Mouse (Mus musculus): ENCODE data around the gene Ppm1b. TPM values are rescaled to one million over a fixed set of nuclear protein-coding genes. Genes with fewer than 3 reads are reported as not detected.

The Ppm1b gene
- polyA plus RNA-seq, 1 experiment, result 93.8 TPM

DNA sequence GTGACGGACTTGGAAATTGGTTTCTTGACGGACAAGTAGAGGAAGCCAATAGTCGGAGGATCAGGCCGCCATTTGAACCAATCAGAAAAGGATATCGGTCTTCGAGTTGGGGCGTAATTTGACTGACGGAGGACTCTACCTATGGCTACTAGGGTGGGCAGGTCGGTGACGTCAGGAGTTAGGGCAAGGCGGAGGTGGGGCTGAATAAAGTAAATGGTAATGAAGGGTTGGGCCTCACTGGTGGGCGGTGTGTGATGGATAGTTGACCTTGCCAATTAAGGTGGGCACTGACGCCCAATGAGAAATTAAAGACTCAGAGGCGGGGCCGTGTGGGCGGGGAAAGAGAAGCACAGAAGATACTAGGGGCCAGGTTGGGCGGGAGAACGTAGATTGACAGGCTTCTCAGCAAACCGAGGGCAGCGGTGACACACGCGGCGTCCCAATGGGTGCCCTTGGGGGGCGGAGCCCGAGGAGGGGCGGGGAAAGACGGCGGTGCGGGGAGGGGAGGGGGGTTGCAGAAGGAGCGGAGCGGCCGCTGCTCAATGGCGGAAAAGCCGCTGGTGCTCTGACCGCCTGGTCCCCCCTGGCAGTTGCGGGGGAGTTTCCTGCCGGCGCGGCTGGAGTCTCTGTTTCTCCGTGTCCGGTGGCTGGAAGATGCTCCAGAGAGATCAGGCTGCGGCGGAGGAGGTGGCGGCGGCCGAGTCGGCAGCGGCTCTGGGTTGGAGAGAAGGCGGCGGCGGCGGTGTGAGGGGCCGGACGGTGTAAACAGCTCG lies 1.1 kb downstream of the Ppm1b start:
- DNase-seq (ENCODE audit: extremely low spot score in 1 of 2, low spot score in 1 of 2), result peak; percentile 100

DNA sequence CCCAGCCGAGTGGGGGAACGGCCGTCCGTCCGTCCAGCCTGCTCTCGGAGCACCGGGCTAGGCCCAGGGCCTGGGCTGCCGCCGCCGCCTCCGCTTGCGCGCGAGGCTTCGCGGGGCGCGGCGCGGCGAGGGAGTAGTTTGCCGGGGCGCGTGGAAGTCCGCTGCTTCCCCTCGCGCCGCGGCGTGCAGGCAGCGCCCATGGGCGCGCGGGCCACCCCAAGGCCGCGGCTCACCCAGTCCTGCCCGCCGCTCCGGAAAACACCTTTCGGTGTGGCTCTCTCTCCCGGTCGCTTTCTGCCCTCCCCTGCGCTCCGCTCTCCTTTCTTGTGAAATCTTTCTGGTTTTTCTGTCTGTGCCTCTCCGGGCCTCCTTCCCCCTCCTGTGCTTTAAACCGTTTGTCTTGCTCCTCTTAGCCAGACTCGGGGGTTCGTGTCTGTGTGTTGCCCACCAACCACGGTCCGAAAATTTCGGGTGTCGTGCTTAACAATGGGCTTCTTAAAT lies 1.9 kb downstream of the Ppm1b start:
- DNase-seq (ENCODE audit: extremely low spot score in 1 of 2, low spot score in 1 of 2), result no peak

DNA sequence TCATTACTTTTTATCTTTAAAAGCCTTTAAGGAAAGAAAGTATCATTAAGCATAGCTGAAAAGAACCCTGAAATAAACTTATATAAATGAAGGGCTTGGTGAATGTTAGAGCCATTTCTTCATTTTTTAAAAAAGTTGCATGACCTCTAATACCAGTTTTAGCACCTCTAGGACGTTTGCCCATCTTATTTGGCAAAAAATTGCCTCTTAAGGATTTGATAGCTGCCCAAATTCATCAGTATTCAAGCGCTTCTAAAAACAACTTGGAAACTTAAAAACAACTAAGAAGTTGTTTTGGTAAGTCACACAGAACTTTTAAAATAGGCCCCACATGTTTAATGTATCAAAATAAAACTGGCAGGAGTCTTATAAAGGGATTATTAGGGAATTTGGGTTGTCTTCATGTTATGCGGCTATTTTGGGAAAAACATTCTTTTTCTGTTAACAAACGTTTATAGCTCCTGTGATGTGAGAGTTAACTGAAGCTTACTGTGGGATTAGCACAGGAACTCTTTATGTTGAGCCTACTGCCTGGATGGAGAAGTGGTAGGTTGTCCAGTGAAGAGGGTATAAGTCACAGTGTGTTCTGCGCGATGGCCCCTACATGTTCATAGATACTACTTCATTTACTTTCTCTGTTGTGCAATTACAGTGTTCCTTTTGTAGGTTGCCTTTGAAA lies 2.6 kb downstream of the Ppm1b start:
- DNase-seq (ENCODE audit: extremely low spot score in 1 of 2, low spot score in 1 of 2), result no peak

DNA sequence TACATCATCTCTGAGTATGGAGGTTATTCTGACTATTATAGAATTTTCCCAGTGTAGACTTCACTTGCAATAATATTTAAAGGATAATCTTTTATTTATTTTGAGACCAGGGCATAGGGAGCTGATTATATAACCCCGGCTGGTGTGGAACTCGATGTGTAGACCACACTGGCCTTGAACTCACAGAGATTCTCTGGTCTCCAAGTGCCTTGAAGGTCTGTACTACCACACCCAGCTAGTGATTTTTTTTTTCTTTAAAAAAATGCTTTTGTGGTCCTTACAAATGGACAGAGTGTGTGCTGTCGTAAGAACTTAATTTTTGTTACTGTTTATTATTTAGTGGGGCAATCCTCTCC lies 3.1 kb downstream of the Ppm1b start:
- DNase-seq (ENCODE audit: extremely low spot score in 1 of 2, low spot score in 1 of 2), result no peak

DNA sequence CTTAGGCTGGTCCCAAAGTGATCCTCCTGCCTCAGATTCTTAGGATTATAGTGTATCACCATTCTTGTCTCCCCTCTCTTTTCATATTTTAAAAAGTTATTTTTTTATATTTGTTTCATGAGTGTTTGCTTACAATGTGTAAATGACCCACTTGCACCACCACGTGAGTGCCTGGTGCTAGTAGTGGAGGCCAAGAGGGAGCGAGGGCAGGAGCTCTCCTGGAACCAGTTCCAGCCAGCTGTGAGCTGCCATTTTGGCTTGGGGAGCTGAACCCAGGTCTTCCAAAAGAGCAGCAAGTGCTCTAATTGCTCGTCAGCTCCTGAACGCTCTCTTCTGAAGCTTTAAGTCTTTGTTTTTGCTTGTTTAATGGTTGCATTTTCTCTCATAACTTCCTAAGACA lies 3.6 kb downstream of the Ppm1b start:
- DNase-seq (ENCODE audit: extremely low spot score in 1 of 2, low spot score in 1 of 2), result no peak

DNA sequence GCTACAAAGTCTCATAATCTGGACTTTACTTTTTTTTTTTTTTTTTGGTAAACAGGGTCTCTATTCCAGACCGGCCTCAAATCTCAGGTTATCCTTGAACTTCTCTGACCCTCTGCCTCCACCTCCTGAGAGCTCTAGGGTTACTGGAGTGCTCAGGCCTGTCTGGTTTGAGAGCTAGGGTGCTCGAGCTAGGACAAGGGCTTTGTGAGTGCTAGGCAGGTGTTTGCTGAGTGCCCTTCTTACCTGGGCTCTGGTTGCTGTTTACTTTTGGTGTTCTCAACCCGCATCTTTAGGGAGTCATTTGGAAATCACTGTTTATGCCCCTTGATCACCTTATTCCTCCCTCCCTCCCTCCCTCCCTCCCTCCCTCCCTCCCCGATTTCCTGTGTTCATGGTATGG lies 5.5 kb downstream of the Ppm1b start:
- DNase-seq (ENCODE audit: extremely low spot score in 1 of 2, low spot score in 1 of 2), result no peak

DNA sequence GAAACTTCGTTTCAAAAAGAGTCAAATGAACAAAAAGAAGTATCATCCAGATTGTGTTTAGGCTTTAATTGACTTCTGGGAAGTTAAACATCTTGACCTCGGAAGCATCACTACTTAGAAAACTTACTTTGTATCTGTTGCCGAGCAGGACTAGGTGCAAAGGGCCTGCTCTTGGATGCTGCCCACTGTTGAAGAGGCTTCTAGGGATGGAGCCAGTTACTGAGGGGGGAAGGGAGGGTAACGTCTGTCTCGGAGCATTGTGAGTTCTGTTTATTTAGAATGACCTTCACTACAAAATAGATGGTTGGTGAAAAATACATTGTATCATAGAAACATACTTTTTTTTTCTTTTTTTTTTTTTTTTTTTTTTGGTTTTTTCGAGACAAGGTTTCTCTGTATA lies 7.1 kb downstream of the Ppm1b start:
- DNase-seq (ENCODE audit: extremely low spot score in 1 of 2, low spot score in 1 of 2), result no peak

DNA sequence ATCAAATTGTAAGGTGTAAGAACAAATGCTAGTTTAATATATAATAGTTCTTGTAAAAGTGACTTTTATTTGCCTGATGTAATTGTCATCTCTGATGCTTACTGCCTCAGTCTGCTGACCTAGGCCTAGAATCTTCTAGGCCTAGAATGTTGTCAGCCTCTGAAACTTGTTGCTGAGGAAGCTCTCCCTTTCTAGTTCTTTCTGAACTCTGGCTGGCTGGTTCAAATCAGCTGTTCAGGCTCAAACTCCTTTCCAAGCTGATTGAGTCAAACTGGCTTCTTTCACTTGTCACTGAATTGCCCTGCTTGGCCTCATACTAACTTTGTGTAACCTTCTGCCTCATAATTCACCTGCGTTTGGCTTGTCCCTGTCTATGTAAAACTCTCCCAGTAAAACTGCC lies 9.7 kb downstream of the Ppm1b start:
- no peak for DNase-seq (ENCODE audit: extremely low spot score in 1 of 2, low spot score in 1 of 2)

DNA sequence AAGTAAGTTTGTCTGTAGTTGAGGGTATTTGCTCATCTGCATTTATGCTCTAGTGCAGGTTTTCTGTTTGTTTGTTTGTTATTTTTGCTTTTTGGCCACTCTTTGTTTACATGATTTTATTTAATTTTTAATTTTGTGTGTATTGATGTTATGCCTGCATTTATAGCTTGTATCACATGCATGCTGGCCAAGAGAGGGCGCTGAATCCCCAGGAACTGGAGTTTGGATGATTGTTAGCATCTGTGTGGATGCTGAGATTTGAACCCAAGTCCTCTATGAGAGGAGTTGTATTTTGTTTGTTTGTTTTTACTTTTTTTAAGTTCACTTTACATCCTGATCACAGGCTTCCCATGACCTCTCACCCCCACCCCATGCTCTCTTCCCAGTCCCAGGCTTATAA lies 10.5 kb downstream of the Ppm1b start:
- DNase-seq (ENCODE audit: extremely low spot score in 1 of 2, low spot score in 1 of 2), result no peak

DNA sequence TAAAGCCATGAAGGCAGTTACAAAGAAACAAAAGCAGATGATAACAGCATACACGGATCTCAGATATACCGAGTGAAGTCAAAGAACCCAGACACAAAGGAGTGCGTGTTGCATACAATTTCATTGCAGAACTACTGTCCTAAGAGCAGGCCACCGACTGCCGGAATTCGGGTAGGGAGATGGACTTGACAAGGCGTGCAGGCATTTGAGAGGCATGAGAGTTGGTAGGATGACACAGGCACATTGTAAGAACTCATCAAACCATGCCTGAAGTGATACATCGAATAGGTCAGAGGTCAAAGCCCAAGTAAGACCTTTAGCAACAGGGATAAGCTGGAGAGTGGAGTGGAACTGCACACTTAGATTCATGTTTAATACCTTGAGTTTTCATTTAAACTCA lies 13.4 kb downstream of the Ppm1b start:
- no peak for DNase-seq (ENCODE audit: extremely low spot score in 1 of 2, low spot score in 1 of 2)

DNA sequence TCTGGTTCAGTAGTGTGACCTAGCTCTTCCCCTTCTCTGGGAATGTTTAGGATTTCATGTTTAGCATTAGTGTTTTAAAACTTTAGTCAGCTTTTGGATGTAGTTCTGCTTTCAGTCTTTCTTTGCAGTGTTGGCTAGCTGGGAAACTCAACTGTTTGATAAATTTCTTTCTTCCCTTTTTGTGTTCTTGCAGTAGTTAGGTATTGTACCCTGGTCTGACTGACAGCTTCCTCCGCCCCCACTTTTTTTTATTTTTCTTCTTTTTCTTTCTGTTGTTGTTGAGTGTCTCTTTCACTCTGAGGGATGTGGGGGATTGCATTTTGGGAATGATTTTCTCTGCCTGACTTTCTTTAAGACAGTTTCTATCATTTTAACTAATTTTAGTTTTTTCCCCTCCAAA lies 25.2 kb downstream of the Ppm1b start:
- no peak for DNase-seq (ENCODE audit: extremely low spot score in 1 of 2, low spot score in 1 of 2)

DNA sequence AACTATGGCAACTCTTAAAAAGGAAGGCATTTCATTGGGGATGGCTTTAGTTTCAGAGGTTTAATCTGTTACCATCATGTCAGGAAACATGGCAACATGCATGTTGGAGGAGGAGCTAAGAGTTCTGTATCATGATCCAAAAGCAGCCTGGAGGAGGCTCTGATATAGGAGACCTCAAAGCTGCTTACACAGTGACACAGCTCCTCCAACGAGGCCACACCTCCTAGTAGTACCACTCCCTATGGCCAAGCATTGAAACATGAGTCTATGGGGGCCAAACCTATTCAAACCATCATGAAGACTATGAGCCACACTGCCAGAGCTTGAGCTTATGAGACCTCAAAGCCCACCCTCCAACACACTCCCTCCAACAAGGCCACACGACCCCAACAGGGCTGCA lies 26.2 kb downstream of the Ppm1b start:
- DNase-seq (ENCODE audit: extremely low spot score in 1 of 2, low spot score in 1 of 2), result no peak

DNA sequence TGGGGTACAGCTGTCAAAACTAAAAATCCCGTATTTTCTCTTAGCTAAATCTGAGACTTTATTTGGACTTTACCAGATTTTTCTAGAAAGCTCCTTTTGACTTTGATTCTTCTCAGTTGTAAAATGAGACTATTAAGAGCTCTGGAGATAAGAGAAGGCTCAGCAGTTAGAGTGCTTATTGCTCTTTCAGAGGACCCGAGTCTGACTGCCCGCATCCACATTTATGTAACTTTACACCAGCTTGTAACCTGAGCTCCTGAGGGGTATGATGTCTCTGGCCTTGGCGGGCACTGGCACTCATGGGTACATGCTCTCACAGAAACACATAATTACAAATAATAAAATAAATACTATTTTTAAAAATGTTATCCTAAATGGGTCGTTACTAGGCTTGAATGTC lies 29.8 kb downstream of the Ppm1b start:
- DNase-seq (ENCODE audit: extremely low spot score in 1 of 2, low spot score in 1 of 2), result no peak

DNA sequence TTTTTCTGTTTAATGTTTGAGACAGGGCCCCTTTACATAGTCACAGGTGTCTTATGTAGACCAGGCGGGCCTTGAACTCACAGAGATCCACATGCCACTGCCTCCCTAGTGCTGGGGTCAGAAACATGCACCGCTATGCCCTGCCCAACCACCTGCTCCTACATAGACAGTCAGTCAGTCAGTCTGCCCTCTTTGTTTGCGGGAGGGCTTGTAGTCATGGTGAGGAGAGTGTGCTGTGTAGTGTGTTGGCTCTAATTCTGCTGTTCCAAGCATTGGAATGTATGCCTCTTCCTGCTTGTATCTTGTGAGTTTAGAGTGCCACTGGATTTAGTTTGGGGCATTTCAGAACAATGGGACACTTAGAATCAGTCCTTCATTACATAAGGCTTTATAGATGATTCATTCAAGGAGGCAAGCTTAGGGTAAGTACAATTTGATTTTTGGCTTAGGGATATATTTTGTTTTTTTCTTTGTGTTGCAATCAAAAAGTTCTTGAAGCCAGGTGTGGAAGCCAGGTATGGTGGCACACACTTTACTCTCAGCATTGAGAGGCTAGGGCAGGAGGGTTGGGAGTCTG lies 31.4 kb downstream of the Ppm1b start:
- no peak for DNase-seq (ENCODE audit: extremely low spot score in 1 of 2, low spot score in 1 of 2)

DNA sequence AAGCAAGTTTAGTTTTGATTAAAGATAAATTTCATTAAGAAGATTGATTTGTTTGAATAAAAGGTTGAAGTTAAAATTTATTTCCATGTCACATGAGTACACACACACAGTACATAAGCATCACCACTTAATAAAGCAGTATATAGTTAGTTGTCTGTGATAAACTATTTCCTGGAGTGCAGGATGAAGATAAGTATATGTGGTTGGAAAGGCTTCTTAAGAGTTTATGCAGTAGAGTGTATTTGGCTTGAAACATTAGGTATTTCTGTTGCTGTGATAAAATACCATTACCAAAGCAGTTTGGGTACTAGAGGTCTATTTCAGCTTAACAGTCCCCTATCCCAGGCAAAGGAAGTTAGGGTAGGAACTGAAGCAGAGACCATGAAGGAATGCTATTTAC lies 32.0 kb downstream of the Ppm1b start:
- DNase-seq (ENCODE audit: extremely low spot score in 1 of 2, low spot score in 1 of 2), result no peak

DNA sequence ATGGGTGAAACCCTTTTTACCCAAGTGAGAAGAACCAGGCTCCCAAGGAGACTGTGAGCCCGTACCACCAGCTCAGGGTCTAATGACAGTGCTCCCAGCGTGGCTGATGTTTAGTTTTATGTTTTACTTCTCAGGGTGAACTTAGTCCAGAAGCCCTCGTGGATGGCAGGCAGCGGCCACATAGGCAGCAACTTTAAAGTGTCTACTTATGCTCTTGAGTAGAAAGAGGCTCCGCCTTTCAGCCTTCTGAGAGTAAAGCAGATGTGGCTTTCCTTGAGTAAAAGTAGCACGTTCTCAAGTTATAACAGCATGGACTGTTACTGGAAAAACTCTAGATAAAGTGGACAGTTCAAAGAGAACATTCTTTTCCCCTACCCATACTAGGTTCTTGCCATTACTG lies 39.3 kb downstream of the Ppm1b start:
- DNase-seq (ENCODE audit: extremely low spot score in 1 of 2, low spot score in 1 of 2), result no peak

DNA sequence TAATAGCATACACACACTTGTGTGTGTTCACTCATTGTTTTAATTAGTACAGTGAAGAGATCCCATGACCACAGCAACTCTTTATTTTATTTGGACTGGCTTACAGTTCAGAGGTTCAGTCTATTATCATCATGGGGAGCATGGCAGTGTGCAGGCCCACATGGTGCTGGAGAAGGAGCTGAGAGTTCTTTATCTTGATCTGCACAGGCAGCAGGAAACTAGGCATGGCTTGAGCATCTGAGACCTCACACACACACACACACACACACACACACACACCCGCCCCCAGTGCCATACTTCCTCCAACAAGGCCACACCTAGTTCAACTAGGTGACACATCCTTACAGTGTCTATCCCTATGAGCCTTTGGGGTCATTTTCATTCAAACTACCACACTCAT lies 41.1 kb downstream of the Ppm1b start:
- DNase-seq (ENCODE audit: extremely low spot score in 1 of 2, low spot score in 1 of 2), result no peak

DNA sequence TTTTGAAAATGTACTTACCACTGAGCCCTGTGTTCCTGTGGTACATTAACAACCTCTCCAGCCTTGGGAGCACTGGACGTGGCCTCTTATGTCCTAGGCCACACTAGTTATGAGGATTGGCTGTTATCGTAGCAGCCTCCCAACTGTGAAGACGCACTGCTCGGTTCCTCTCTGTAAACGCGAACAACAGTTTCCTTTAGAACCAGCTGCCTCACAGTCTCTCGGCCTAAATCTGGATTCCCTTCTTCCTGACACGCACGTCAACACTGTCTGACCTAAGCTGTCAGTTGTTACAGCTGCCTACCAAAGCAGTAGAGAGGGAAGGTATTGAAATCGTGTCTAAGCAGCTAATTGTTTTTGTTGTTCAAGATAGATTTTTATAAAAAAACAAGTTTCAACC lies 43.1 kb downstream of the Ppm1b start:
- DNase-seq (ENCODE audit: extremely low spot score in 1 of 2, low spot score in 1 of 2), result no peak

DNA sequence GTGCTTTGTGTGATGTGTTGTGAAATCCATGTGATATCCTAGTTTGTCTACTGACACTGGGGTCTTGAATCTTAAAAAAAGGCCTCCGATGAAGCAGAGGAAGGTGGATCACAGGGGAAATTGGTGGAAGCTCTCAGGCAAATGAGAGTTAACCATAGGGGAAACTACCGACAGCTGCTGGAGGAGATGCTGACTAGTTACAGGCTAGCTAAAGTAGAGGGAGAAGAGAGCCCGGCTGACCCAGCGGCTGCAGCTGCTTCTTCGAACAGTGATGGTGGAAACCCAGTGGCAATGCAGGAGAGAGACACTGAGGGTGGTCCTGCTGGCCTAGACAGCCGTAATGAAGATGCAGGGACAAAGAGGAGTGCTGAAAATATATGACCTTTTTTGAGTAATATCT lies 56.9 kb downstream of the Ppm1b start:
- DNase-seq (ENCODE audit: extremely low spot score in 1 of 2, low spot score in 1 of 2), result no peak

DNA sequence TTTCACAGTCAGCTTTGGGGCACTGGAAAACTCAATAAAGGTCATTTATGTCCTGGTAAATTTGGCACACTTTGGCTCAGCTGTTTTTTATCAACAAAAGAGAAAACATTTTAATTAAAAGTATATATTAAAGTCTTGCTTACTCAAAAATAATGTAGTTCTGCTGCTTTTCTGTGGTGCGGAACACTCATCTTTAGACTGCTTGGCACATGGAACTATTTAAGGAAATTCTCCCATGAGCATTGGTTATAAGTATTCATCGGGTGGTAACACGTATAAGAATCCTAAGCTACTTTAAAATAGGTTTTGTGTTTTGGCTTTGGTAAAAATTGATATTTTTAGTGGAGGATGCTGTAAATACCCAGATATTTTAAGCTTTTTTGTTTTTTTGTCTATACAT lies 58.1 kb downstream of the Ppm1b start:
- no peak for DNase-seq (ENCODE audit: extremely low spot score in 1 of 2, low spot score in 1 of 2)

DNA sequence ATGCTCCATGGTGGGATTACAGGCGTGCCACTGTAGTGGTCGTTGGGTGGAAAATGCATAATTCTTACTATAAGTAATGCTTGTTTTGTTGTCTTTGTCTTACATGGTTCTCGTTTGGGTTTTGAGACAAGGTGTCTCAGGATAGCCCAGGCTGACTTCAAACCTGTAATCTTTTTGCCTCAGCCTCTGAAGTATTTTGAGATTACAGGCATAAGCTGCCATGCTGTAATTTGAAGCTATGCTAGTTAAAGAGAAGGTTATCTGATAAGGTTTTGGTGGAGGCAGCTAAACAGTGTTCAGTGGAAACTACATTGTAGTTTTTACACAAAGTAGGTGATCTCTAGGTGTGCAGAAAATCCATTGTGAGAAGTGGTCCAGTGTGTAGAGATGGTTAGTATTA lies 61.8 kb downstream of the Ppm1b start:
- no peak for DNase-seq (ENCODE audit: extremely low spot score in 1 of 2, low spot score in 1 of 2)

DNA sequence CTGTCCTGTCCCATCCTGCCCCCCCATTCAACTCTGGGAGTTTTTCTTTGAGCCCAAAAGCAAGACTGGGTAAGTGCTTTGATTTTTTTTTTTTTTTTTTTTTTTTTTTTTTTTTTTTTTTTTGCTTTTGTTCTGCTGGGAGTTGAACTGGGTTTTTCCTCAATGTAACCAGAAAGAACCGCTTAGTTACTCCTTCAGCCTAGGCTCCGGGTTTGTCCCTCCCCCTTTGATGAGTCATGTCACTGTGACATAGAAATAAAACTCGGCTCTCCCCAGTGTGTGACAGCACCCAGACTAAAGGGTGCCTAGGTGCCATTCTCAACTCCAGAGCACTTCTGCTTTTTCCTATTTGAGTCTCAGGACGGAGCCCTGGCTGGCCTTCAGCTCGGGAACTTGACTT lies 62.3 kb downstream of the Ppm1b start:
- no peak for DNase-seq (ENCODE audit: extremely low spot score in 1 of 2, low spot score in 1 of 2)

Data from frontal cortex, adult 2 months (tissue).